Mouse (Mus musculus): ENCODE measurements around the gene Nrtn. TPM values are rescaled to one million over a fixed set of nuclear protein-coding genes. Genes with fewer than 3 reads are reported as not detected.

The Nrtn gene
- polyA plus RNA-seq, 1 experiment = 0.78 TPM

DNA sequence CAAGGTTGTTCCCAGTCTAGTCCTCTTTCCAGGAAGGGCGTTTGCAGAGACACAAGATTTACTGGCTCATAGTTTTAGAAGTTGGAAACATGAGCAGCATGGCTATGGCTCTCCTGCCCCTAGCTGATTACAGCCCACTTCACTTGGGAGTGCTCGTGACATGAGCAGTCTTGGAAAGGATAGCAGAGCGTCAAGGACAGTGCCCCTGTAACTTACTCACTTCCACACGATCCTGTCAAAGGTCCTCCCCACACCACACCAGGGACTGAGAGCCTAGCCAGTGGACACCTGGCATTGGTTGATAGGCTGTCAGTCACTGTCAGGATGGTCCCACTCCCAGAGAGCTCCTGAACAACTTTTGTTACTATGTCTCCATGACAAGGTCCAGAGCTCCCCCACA is 54.3 kb downstream of the Nrtn start:
- peaks cover 41% of the 10 kb centered on the region for H3K36me3 ChIP-seq (ENCODE audit: control insufficient read depth, insufficient read depth)
- TF ChIP-seq MAX (IDR thresholded peaks at IDR 0.05; ENCODE audit: low read depth) = no peak
- H3K4me3 ChIP-seq = no peak overlapping the region
- H3K79me2 ChIP-seq (ENCODE audit: control insufficient read depth, insufficient read depth) = no peaks in the 10 kb centered on the region
- no peaks in the 10 kb centered on the region for H3K27me3 ChIP-seq (ENCODE audit: control insufficient read depth, insufficient read depth, insufficient read length)
- no peak overlapping the region for H3ac ChIP-seq (ENCODE audit: control insufficient read depth, insufficient read length)
- no peak overlapping the region for H3K4me2 ChIP-seq (ENCODE audit: low read depth)

Other genes starting within 250 kb of the Nrtn start
- not detected for gene Znrf4, start 245.1 kb downstream of the Nrtn start, polyA plus RNA-seq (2012; fragmentation: generic; extraction: Trizol)
- gene Gm20219, start 203.1 kb downstream of the Nrtn start, polyA plus RNA-seq (2012; fragmentation: generic; extraction: Trizol) = 0.28 TPM
- gene Safb2, start 172.9 kb downstream of the Nrtn start, polyA plus RNA-seq (2012; fragmentation: generic; extraction: Trizol) = 35.3 TPM
- 58.9 TPM for gene Safb, start 172.7 kb downstream of the Nrtn start, polyA plus RNA-seq (2012; fragmentation: generic; extraction: Trizol)
- gene 2410015M20Rik, start 147.8 kb downstream of the Nrtn start, polyA plus RNA-seq (2012; fragmentation: generic; extraction: Trizol) = 587 TPM
- 3,746 TPM for gene Rpl36, start 144.1 kb downstream of the Nrtn start, polyA plus RNA-seq (2012; fragmentation: generic; extraction: Trizol)
- gene Lonp1, start 130.6 kb downstream of the Nrtn start, polyA plus RNA-seq (2012; fragmentation: generic; extraction: Trizol) = 278 TPM
- 0.16 TPM for gene Catsperd, start 129.4 kb downstream of the Nrtn start, polyA plus RNA-seq (2012; fragmentation: generic; extraction: Trizol)
- gene Ranbp3, start 84.2 kb downstream of the Nrtn start, polyA plus RNA-seq (2012; fragmentation: generic; extraction: Trizol) = 70.0 TPM
- 469 TPM for gene Ndufa11, start 39.8 kb downstream of the Nrtn start, polyA plus RNA-seq (2012; fragmentation: generic; extraction: Trizol)
- gene Vmac, start 39.5 kb downstream of the Nrtn start, polyA plus RNA-seq (2012; fragmentation: generic; extraction: Trizol) = 6.5 TPM
- 38.7 TPM for gene Dus3l, start 7.2 kb upstream of the Nrtn start, polyA plus RNA-seq (2012; fragmentation: generic; extraction: Trizol)
- 0.16 TPM for gene Prr22, start 12.7 kb upstream of the Nrtn start, polyA plus RNA-seq (2012; fragmentation: generic; extraction: Trizol)
- gene Rfx2, start 73.5 kb upstream of the Nrtn start, polyA plus RNA-seq (2012; fragmentation: generic; extraction: Trizol) = 4.4 TPM
- not detected for gene Acsbg2, start 116.9 kb upstream of the Nrtn start, polyA plus RNA-seq (2012; fragmentation: generic; extraction: Trizol)
- 0.01 TPM for gene 1700061G19Rik, start 117.9 kb upstream of the Nrtn start, polyA plus RNA-seq (2012; fragmentation: generic; extraction: Trizol)
- gene Mllt1, start 177.9 kb upstream of the Nrtn start, polyA plus RNA-seq (2012; fragmentation: generic; extraction: Trizol) = 28.5 TPM
- gene Acer1, start 224.6 kb upstream of the Nrtn start, polyA plus RNA-seq (2012; fragmentation: generic; extraction: Trizol) = not detected
- gene Clpp, start 232.8 kb upstream of the Nrtn start, polyA plus RNA-seq (2012; fragmentation: generic; extraction: Trizol) = 154 TPM
- gene Alkbh7, start 239.8 kb upstream of the Nrtn start, polyA plus RNA-seq (2012; fragmentation: generic; extraction: Trizol) = 61.9 TPM
- gene Pspn, start 242.5 kb upstream of the Nrtn start, polyA plus RNA-seq (2012; fragmentation: generic; extraction: Trizol) = 1.1 TPM